Mouse (Mus musculus) limb, embryonic 15.5 days (tissue): ENCODE measurements at regions not wholly inside any gene's neighbourhood (a gene's known extent, or its start where the extent isn't known, plus 50 kb on each side); places are given as distances from the start of the nearest gene placed in this dataset.
A peak's percentile ranks its signal among the peaks of the same experiment; 100 is the strongest.

Experiments
- ATAC-seq: fragments of 200-750 bp; cut with Nextera tagmentation; 2 replicates; pipeline ENCODE4 v1.8.0; 2017; ENCODE audit warnings: low read depth, moderate TSS enrichment; ENCODE audit not compliant: insufficient number of reproducible peaks, low FRiP score, low TSS enrichment
- H3K27ac ChIP-seq: fragments of 300-500 bp; sonication (generic); 2 replicates; pipeline ENCODE4 v1.5.1; 2015; ENCODE audit warnings: moderate library complexity, mild to moderate bottlenecking, inconsistent platforms
- H3K27me3 ChIP-seq: fragments of 300-500 bp; sonication (generic); 2 replicates; pipeline ENCODE4 v1.6.1; 2015; ENCODE audit warnings: inconsistent platforms
- H3K36me3 ChIP-seq: fragments of 300-500 bp; sonication (generic); 2 replicates; pipeline ENCODE4 v1.6.1; 2015; ENCODE audit warnings: inconsistent platforms
- H3K4me1 ChIP-seq: fragments of 300-500 bp; sonication (generic); 2 replicates; pipeline ENCODE4 v1.6.1; 2015; ENCODE audit warnings: inconsistent platforms
- H3K4me2 ChIP-seq: fragments of 300-500 bp; sonication (generic); 2 replicates; pipeline ENCODE4 v1.6.1; 2015; ENCODE audit warnings: mild to moderate bottlenecking, inconsistent platforms
- H3K4me3 ChIP-seq: fragments of 300-500 bp; sonication (generic); 2 replicates; pipeline ENCODE4 v1.5.1; 2015; ENCODE audit warnings: mild to moderate bottlenecking, inconsistent platforms
- H3K9ac ChIP-seq: fragments of 300-500 bp; sonication (generic); 2 replicates; pipeline ENCODE4 v1.6.1; 2015; ENCODE audit warnings: inconsistent platforms
- H3K9me3 ChIP-seq: fragments of 300-500 bp; sonication (generic); 2 replicates; pipeline ENCODE4 v1.6.1; 2016; ENCODE audit warnings: inconsistent platforms
- WGBS: fragments of 180-500 bp; shearing (Covaris S2); methylation state at CpG from one replicate; pipeline ENCODE4 v1.1.7; 2015; 5-methylcytosine and 5-hydroxymethylcytosine counted together

- H3K27me3 ChIP-seq, result no peaks in the 10 kb centered on the region
- H3K36me3 ChIP-seq, result no peaks in the 10 kb centered on the region
- no peak overlapping the region for H3K9ac ChIP-seq
- ATAC-seq, result no peak
- H3K9me3 ChIP-seq, result no peaks in the 10 kb centered on the region
- 81% methylated on average over 14 of the region's 14 CpGs for WGBS
- H3K27ac ChIP-seq, result no peak overlapping the region
- H3K4me2 ChIP-seq, result no peak overlapping the region
- no peaks in the 10 kb centered on the region for H3K4me1 ChIP-seq
- H3K4me3 ChIP-seq, result no peak overlapping the region
Measured at GRCm38 (mm10) chr9:101595101-101595650, 266.5 kb upstream of the 9630041A04Rik start.

GRCm38 (mm10) chr9:101592621-101593020, 269.0 kb upstream of the 9630041A04Rik start:
- Histone ChIP-seq H3K4me2 (no peak overlapping the region), H3K9ac (no peak overlapping the region), H3K9me3 (no peaks in the 10 kb centered on the region), H3K36me3 (no peaks in the 10 kb centered on the region), H3K27ac (no peak overlapping the region), H3K4me1 (no peaks in the 10 kb centered on the region), H3K4me3 (no peak overlapping the region), H3K27me3 (no peaks in the 10 kb centered on the region)
- ATAC-seq, result no peak
- WGBS, result 92% methylated on average over 8 of the region's 8 CpGs

- Histone ChIP-seq H3K36me3 (no peaks in the 10 kb centered on the region), H3K27me3 (no peaks in the 10 kb centered on the region), H3K4me1 (no peaks in the 10 kb centered on the region), H3K9me3 (no peaks in the 10 kb centered on the region), H3K27ac (no peak overlapping the region), H3K4me2 (no peak overlapping the region), H3K9ac (no peak overlapping the region), H3K4me3 (no peak overlapping the region)
- no peak for ATAC-seq
- 56% methylated on average over 8 of the region's 8 CpGs for WGBS
Measured at GRCm38 (mm10) chr9:101591681-101592080, 270.0 kb upstream of the 9630041A04Rik start.

GRCm38 (mm10) chr9:101590310-101590709, 271.3 kb upstream of the 9630041A04Rik start:
- H3K4me1 ChIP-seq, result no peaks in the 10 kb centered on the region
- H3K27ac ChIP-seq, result no peak overlapping the region
- 48% methylated on average over 3 of the region's 3 CpGs for WGBS
- no peaks in the 10 kb centered on the region for H3K9me3 ChIP-seq
- no peak overlapping the region for H3K4me2 ChIP-seq
- no peaks in the 10 kb centered on the region for H3K27me3 ChIP-seq
- peak; percentile 65; the same call in 1 of the 2 replicates for ATAC-seq
- no peak overlapping the region for H3K4me3 ChIP-seq
- H3K9ac ChIP-seq, result no peak overlapping the region
- H3K36me3 ChIP-seq, result no peaks in the 10 kb centered on the region

GRCm38 (mm10) chr9:101581064-101581463, 280.6 kb upstream of the 9630041A04Rik start:
- H3K4me3 ChIP-seq, result no peak overlapping the region
- no peak for ATAC-seq
- 81% methylated on average over 4 of the region's 4 CpGs for WGBS
- H3K9ac ChIP-seq, result no peak overlapping the region
- H3K9me3 ChIP-seq, result no peaks in the 10 kb centered on the region
- H3K27ac ChIP-seq, result no peak overlapping the region
- H3K27me3 ChIP-seq, result no peaks in the 10 kb centered on the region
- no peak overlapping the region for H3K4me2 ChIP-seq
- H3K36me3 ChIP-seq, result no peaks in the 10 kb centered on the region
- H3K4me1 ChIP-seq, result no peaks in the 10 kb centered on the region

GRCm38 (mm10) chr9:101570714-101571113, 290.9 kb upstream of the 9630041A04Rik start:
- Histone ChIP-seq H3K4me3 (no peak overlapping the region), H3K4me2 (no peak overlapping the region), H3K4me1 (no peaks in the 10 kb centered on the region), H3K27me3 (no peaks in the 10 kb centered on the region), H3K36me3 (no peaks in the 10 kb centered on the region), H3K9me3 (no peaks in the 10 kb centered on the region), H3K9ac (no peak overlapping the region), H3K27ac (no peak overlapping the region)
- no peak for ATAC-seq
- WGBS, result 14% methylated on average over 4 of the region's 4 CpGs

GRCm38 (mm10) chr9:101563196-101563595, 298.4 kb upstream of the 9630041A04Rik start:
- Histone ChIP-seq H3K36me3 (no peaks in the 10 kb centered on the region), H3K4me1 (no peaks in the 10 kb centered on the region), H3K4me2 (no peak overlapping the region), H3K4me3 (no peak overlapping the region), H3K27ac (no peak overlapping the region), H3K9ac (no peak overlapping the region), H3K27me3 (no peaks in the 10 kb centered on the region), H3K9me3 (no peaks in the 10 kb centered on the region)
- WGBS, result 69% methylated on average over 9 of the region's 9 CpGs
- no peak for ATAC-seq

- Histone ChIP-seq H3K9ac (no peak overlapping the region), H3K9me3 (no peaks in the 10 kb centered on the region), H3K4me3 (no peak overlapping the region), H3K4me2 (no peak overlapping the region), H3K36me3 (no peaks in the 10 kb centered on the region), H3K4me1 (no peaks in the 10 kb centered on the region), H3K27ac (no peak overlapping the region), H3K27me3 (no peaks in the 10 kb centered on the region)
- no peak for ATAC-seq
- 77% methylated on average over 11 of the region's 11 CpGs for WGBS
Measured at GRCm38 (mm10) chr9:101559366-101559765, 302.3 kb upstream of the 9630041A04Rik start.

- 29% methylated on average over 5 of the region's 5 CpGs for WGBS
Measured at GRCm38 (mm10) chr9:101555011-101555673, 303.5 kb upstream of the Ppp2r3a start.

GRCm38 (mm10) chr9:101552789-101553188, 301.2 kb upstream of the Ppp2r3a start:
- Histone ChIP-seq H3K27me3 (no peaks in the 10 kb centered on the region), H3K4me1 (no peaks in the 10 kb centered on the region), H3K9ac (no peak overlapping the region), H3K9me3 (no peaks in the 10 kb centered on the region), H3K27ac (no peak overlapping the region), H3K4me2 (no peak overlapping the region), H3K36me3 (no peaks in the 10 kb centered on the region), H3K4me3 (no peak overlapping the region)
- no peak for ATAC-seq
- WGBS, result 89% methylated on average over 6 of the region's 6 CpGs

More at GRCm38 (mm10) chr9:101555011-101555673, 303.5 kb upstream of the Ppp2r3a start:
- H3K4me3 ChIP-seq, result no peak overlapping the region
- no peaks in the 10 kb centered on the region for H3K9me3 ChIP-seq
- no peak overlapping the region for H3K4me2 ChIP-seq
- H3K36me3 ChIP-seq, result no peaks in the 10 kb centered on the region
- no peaks in the 10 kb centered on the region for H3K27me3 ChIP-seq
- H3K9ac ChIP-seq, result no peak overlapping the region
- no peaks in the 10 kb centered on the region for H3K4me1 ChIP-seq
- no peak overlapping the region for H3K27ac ChIP-seq
- ATAC-seq, result no peak

GRCm38 (mm10) chr9:101551256-101551655, 299.7 kb upstream of the Ppp2r3a start:
- Histone ChIP-seq H3K9ac (no peak overlapping the region), H3K9me3 (no peaks in the 10 kb centered on the region), H3K36me3 (no peaks in the 10 kb centered on the region), H3K4me3 (no peak overlapping the region), H3K4me2 (no peak overlapping the region), H3K27ac (no peak overlapping the region), H3K27me3 (no peaks in the 10 kb centered on the region), H3K4me1 (no peaks in the 10 kb centered on the region)
- ATAC-seq, result no peak
- WGBS, result 59% methylated on average over 3 of the region's 3 CpGs

- no peaks in the 10 kb centered on the region for H3K36me3 ChIP-seq
- no peak overlapping the region for H3K4me3 ChIP-seq
- H3K9ac ChIP-seq, result no peak overlapping the region
- H3K27ac ChIP-seq, result no peak overlapping the region
- WGBS, result 9% methylated on average over 10 of the region's 10 CpGs
- no peak overlapping the region for H3K4me2 ChIP-seq
- H3K27me3 ChIP-seq, result no peaks in the 10 kb centered on the region
- no peaks in the 10 kb centered on the region for H3K9me3 ChIP-seq
- no peak for ATAC-seq
- no peaks in the 10 kb centered on the region for H3K4me1 ChIP-seq
Measured at GRCm38 (mm10) chr9:101546213-101546832, 294.7 kb upstream of the Ppp2r3a start.
